Mouse (Mus musculus) activated CD4-positive, CD25-positive, alpha-beta regulatory T cell, adult 4 months (primary cell): ENCODE data around the gene Vamp4. TPM values are rescaled to one million over a fixed set of nuclear protein-coding genes. Genes with fewer than 3 reads are reported as not detected.
A peak's percentile ranks its signal among the peaks of the same experiment; 100 is the strongest.

ENCODE experiments used
- ATAC-seq: one replicate; pipeline ENCODE4 v1.8.0; 2017
- polyA plus RNA-seq, 2 experiments: library from polyadenylated mRNA; unstranded; fragments of 100-300 nt; shearing (Covaris generic); gene quantifications; one replicate each; pipeline ENCODE4 v1.2.1; 2017

The Vamp4 gene
- polyA plus RNA-seq = 10 to 100 TPM; 86.2 to 94.2 TPM

DNA sequence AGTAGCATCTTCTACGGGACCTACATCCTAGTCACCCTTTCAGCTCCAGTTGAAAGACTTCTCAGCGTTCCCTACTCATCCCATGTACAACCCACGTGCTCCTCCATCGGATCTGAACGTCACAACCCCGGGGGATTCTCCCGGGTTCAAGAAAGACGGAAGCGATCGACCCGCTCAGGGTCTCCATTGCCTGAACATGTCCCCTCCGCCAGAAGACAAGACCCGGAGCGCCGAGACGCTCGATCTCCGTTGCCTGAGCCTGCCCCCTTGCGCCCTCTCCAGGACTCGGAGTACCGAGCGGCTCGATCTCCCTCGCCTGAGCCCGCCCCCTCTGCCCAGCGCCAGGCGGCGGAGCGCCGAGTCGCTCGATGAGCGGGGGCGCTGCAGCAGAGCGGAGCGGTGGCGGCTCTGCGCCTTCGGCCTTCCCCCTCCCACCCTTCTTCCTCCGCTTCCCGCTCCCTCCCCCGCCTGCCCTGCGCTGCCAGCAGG, at the start of gene Vamp4:
Gene Vamp4 (plus strand): TSS at position 256 of the 489 bp plus-strand sequence.
- peak; percentile 84 for ATAC-seq

DNA sequence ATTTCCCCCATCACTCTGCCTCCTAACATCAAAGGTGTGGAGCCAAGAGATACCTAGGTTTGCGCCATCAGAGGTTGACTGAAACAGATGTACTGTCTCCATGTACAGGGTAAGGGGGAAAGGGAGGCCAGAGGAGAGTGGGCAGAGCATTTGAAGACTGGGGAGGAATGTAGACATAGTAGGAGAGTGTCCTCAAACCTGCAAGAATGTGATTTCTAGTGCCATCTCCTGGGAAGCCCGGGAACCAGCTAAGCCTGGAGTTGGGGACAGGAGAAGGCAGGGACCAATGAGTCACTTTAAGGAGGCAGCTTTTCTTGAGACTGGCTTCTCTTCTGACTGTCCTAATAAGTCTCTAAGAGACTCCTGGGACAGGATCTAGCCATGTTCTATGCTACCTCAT, 40.7 kb upstream of the Vamp4 start:
- no peak for ATAC-seq

DNA sequence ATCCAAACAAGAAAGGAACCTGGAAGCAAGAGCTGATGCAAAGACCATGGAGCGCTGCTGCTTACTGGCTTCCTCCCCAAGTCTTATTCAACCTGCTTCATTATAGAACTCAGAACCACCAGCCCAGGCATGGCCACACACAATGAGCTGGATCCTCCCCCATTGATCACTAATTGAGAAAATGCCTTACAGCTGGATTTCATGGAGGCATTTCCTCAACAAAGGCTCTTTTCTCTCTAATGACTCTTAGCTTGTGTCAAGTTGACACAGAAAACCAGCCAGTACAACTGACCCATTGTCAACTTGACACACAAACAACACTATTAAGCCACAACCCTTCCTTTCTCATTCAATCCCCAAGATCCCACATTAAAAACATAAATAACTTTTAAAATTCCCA, 39.6 kb upstream of the Vamp4 start:
- ATAC-seq = no peak

DNA sequence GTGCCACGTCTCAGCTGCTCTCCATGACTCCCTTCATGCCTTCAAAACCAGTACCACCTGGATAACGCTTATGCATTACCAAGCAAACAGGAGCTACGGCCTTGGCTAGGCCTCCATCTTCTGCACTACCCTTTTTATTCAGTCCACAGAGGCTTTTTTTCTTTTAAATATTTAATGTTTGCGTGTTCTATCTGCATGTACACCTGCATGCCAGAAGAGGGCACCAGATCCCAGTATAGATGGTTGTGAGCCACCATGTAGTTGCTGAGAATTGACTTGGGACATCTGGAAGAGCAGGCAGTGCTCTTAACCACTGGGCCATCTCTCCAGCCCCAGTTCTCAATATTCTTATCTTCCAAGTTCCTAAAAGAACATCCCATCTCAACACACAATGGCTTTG, 38.7 kb upstream of the Vamp4 start:
- no peak for ATAC-seq

DNA sequence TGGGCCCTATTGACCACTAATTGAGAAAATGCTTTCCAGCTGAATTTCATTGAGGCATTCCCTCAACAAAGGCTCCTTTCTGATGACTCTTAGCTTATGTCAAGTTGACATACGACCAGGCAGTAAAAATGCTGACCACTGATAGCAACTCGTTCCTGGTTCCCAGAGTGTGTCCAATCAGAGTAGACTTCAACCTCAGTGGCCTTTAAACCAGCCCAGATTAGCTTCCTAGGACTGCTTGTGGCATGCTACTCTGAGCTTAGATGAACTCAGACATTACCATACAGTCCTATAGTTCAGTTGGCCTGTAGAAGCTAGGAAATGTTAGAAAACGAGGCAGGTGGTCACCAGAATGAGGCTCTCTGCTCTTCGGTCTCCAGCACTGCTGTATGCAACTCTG, 38.0 kb upstream of the Vamp4 start:
- no peak for ATAC-seq

DNA sequence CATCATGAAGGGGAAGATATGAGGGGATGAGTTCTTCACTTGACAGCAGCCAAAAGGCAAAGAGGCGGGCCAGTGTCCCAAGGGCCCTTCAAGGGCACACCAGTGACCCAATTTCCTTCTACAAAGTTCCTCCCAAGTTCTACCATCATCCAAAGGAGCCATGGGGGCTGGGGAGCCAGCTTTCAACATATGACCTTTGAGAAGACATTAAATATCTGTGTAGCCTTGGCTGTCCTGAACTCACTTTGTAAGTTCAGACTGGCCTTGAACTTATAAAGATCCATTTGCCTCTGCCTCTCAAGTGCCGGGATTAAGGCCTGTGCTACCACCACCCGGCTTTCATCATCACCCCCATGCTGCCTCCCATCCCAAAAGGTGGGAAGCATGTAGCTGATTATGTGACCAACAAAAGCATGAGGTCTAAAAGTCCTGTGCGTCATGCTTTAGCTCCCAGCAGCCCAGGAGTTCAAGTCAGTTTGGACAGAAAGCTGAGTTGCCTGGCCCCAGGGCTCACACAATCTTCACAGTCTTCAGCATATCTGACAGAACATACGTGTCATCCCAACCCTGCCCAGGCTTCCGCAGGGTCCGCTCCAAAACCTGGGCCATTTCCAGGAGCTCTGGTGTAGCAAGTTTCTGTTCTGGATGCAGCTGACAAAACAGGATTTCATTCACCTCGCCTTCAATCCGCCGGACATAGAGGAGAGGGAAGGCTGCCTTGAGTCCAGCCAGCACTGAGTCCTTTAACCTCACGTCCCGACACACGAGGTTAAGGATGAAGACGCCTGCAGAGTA, 36.4 kb upstream of the Vamp4 start:
- ATAC-seq = no peak

DNA sequence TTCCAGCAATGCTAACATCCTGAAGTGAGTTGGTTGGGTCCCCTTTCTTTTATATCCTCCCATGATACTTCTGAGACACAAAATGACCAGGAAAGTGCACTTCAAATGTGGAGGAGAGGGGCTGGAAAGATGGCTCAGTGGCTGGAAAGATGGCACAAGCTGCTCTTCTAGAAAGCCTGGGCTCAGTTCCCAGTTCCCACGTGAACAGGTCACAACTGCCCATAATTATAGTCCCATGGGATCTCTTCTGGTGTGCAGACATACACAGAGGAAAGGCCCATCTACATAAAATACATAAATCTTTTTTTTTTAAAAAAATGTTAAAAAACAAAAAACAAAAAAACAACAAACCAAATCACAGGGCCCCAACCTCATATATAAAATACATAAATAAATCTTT, 27.1 kb upstream of the Vamp4 start:
- ATAC-seq = no peak

DNA sequence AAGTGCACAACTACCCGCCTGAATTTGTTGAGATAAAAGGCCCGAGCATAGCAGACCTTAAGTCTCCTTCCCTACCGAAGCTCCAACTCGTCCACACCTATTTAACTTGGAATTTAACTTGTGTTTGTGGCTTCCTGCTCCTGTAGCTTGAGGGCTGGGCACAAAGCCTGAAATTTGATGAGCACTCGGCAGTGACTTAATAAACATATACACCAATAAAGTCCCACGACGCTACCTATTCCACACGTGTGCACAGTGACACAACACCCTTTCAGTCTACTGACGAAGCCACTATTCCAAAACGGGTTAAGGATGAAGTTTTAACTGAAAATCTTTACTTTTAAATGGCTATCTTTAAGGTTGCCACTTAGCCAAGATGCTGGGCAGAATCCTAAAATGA, 22.7 kb upstream of the Vamp4 start:
- ATAC-seq = no peak

DNA sequence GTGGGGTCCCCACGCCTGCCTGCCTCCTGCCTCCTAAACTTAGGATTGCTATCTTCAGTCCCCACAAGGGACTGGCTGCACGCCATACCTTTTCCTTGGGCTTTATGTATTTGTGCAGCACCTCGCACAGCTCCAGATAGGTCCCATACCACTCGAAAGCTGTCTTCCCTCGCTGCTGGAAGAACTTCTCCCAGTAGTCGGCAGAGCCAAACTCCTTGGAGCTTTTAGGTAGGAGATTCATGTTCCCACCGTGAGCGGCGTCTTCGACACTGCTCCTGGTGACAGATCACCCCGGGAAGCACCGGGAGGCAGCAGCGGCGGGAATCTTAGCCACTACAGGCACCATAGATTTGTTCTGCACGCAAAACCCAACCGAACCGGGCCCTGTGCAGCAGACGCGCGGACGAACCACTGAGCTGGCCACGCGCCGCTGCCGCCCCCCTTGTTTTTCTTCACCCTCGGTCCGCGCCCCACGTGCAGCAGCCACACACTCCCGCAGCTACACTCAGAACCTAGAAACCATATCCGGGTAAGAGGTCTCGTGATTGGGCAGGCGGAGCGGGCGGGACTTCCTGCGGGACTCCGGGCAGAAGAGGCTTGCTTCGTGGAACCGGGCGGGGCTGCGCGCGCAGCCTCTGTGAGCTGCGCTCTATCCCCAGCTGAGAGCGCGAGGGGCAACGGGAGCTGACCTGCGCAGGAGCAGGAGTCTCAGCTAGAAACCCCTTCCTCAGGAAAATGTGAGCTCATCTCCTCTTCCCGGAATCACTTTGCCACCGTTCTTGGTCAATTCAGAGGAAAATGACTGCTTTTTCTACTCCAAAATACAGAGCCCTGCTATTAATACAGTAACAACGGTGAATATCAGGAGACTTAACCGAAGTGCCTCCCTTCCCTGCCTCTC, 22.0 kb upstream of the Vamp4 start, which contains the start of gene Mettl13:
Gene Mettl13 (minus strand): TSS at position 536 of the 901 bp plus-strand sequence.
- ATAC-seq = peak; percentile 99

DNA sequence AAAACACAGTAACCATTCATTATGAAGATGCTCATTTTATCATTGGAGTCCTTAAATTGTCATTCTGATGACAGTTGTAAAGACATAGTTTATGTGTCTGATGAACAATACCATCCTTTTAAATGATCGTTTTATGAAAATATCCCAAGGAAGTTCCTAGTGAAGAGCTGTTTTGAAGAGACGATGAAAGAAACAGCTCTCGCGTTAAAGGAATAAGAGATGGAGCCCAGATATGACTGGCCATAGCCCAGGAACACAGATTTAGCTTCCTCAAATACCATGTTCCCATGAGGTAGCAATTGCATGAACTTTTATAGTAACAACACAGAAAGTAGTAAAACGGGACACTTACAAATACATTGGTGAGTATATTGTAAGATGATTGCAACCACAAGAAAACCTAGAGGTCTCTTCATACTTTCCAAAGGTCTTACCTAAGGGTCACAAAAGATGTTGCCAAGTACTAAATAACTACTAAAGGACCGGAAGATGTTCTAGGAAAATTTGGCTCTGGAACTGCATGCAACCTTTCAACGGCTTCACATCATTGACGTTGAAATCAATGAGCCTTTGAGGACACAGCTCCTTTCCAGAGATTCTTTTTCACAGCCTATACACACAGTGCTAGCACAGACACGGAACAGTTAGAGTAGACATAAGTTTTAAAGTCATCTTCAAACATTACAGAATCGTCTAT, 21.2 kb upstream of the Vamp4 start:
- no peak for ATAC-seq

DNA sequence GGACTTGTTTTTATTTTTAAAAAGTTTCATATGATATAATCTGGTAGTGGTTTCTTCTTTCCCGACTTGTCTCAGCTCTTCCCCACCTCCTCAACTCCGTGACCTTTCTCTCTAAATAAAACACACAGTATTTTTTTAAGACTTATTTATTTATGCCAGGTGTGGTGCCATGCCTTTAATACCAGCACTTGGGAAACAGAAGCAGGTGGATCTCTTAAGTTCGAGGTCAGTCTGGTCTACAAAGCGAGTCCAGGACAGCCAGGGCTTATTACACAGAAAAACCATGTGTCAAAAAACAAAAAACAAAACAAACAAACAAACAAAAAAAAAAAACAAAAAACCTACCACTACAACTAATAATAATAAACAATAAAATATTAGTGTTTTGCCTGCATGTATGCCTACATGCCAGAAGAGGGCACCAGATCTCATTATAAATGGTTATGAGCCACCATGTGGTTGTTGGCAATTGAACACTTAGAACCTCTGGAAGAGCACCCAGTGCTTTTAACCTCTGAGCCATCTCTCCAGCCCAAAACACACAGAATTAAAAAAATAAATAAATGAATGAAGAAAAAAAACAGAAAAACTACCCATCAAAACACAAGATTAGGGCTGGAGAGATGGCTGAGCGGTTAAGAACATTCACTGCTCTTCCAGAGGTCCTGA, 20.6 kb upstream of the Vamp4 start:
- ATAC-seq = peak; percentile 40

DNA sequence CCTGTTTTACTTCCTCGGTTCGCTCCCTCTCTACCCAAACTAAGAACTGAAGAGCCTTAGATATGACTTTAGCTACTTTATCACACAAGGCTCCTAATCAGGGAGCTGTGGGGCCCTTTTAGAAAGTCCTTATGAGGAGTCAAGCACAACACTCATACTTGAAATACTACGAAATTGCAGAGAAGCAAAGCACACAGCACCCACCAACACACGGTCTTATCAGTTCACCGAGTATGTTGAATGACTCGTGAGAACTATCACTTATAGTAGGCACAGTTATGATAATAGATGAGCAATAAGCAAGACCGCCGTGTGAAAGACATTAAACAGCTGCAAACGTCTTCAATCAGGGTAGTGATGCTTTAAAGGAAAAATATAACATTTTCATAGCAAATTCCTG, 17.4 kb upstream of the Vamp4 start:
- no peak for ATAC-seq

DNA sequence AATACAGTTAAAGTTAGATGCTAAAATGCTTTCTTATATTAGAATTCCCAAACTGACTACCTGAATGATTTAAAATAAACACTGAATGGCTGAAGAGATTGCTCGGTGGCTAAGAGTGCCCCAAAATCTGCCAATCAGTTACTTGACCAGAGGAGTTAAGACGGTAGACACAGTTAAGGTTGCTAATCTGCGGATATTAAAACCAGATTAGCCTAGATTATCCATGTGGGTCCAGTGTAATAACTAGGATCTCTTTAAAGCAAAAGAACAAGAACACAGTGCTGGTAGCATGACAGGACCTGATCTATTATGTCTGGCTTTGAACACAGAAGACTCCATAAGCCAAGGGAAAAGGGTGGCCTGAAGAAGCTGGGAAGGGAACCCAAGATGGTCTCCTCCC, 16.1 kb upstream of the Vamp4 start:
- ATAC-seq = no peak

DNA sequence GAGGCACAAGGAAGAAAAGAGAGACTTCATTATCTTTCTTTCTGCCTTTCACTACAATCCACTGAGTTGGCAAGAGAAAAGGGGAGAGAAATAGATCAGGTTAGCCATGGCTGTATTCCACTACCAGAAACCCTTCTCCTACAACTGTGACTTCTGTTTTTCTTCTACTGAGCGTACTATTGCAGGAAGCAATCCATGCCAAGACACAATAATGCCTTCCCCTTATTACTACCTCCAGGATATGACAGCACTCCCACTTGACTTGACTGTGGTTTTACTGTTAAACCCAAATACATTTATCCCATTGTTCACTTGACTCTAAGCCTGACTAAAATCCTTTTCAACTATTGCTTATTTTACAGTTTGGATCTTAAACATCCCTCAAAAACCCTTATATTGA, 7.1 kb upstream of the Vamp4 start:
- ATAC-seq = no peak

DNA sequence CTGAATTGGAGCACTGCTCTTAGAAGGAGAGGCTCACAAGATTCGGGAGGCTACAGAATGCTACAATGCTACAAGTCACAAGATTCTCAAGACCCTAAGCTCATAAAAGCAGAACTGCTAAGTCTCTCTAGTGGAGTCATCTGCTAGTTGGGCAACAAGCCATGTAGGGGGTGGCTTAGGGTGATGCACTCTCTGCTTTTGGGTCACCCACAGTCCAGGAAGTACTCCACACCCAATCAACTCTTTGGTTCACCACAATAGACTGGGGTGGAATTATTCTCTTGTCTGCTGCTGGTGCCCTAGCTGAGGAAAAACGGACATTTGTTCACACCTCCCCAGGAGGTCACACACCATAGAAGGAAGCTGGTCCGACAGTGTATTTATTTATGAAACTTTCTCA, 5.3 kb upstream of the Vamp4 start:
- peak; percentile 23 for ATAC-seq

DNA sequence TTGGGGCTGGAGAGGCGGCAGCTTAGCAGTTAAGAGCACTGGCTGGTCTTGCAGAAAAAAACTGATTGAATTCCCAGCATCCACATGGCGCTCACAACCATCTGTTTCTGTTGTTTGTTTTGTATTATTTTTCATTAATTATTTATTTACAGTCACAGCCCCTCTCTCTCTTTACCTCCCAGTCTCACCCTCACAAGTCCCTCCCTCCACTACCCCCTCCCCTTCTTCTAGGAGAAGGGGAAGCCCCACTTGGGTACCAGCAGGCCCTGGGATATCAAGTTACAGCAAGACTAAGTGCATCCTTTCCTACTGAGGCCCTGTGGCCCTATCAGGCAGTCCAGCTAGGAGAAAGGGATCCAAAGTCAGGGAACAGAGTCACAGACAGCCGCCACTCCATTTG, 3.0 kb upstream of the Vamp4 start:
- no peak for ATAC-seq

DNA sequence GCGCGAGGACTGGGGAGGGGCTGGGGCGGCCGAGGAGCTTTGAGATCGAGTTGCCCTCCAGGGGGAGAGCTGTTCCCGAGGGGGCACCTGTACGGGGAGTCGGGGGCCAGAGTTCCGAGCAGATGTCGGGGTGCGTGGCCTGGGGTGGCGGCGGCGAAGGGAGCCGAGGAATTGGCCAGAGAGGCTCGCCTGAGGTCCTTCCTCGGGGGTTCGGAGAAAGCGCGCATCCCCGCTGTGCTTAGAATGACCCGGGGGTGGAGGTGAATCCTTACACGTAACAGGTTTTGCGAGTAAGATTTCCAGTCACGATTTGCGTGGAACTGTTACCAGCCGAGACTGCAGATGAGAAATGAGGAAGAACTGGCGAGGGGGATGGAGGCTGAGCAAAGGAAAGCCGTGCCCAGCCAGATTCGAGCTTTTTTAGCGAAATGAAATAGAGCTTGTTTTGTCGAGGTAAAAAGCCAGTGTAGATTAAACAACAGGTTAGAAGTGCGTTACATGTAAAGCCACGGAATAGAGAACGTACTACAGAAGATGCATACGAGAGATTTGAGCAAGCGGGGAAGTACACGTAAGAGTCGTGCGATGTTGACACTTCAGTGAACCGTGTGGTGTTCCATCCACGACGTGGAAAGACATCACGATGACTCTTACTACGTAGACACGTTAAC, 751 bp downstream of the Vamp4 start:
- ATAC-seq = peak; percentile 74

DNA sequence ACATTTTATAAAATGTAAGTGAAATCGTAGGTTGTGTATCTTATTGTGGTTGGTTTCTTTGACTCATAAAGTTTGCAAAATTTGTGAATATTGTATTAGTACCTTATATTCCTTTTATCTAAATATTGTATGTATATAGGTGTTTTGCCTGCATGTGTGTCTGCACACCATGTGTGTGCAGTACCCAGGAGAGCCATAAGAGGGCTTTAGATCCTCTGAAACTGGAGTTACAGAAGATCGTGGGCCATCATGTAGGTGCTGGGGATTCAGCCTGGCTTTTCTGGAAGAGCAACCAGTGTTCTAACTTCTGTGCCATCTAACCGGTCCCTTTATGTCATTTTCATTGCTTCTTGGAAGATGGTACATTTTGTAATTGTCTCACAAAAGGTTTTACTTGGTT, 4.8 kb downstream of the Vamp4 start:
- no peak for ATAC-seq

DNA sequence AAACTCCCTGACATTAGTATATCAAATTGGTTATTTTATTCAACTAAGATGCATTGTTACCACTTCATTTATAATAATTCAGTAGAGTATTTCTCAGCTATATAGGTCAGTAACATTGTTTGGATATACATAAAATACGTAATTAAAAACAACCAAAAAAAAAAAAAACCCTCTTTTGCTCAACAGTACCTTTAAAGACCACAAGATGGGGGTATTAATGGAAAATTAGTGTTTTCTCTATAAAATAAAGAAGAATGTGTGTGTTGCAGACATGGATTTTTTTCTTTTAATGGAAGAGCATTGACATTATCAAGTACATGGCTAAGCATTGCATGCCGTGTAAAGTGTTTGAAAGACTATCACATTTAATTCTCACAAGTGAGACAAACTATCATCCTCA, 12.6 kb downstream of the Vamp4 start:
- ATAC-seq = no peak

DNA sequence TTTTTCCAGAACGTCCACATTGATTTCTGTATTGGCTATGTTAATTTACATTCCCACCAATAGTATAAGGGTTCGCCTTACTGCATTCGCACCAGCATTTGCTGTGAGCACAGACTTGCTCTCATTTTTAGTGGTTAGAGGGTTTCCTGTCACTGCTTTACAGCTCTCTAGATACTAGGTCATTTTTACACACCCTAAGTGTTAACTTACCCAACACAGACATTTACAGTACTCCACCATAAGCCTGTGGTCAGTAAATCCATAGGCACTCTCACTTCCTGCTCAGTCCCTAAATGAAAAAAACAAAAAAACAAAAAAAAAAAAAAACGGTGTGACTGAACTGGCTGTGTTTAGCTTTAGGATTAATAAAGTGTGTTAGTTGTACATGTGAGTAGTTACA, 16.0 kb downstream of the Vamp4 start:
- no peak for ATAC-seq

DNA sequence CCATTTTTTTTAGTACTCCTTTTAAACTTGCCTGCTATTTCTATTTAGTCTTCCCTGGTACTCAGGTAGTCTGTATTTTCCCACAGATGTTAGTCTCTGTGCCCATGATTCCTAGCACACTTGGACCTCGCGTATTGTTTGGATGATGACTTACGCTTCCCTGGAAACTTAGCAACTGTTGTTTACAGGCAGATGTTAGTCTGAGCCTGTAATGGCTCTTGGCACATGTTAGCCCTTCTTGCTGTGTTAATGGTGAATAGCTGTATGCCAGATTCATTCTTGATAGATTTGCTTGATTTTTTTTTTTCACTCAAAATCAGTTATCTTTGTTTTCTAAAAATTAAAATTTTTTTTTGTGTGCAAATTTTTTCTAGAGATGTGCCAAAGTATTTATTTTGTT, 18.3 kb downstream of the Vamp4 start:
- ATAC-seq = no peak

DNA sequence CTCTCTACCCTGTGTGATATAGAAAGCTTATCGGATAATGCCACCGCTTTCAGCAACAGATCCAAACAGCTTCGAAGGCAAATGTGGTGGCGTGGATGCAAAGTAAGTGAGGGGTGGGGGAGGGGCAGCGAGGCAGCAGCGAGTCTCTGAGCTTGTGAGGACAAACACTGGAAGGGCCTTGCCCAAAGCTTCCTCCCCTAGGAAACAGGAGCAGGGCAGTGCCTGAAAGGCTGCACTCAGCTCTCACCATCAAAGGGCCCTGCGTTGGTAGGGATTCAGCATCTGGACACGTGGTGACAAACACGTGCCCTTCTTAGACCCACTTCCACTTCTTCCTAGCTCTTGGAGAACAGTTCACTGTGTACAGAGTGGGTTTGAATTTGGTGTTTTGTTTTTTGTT, 19.1 kb downstream of the Vamp4 start:
- no peak for ATAC-seq
